Mouse (Mus musculus): ENCODE data around the gene Akap14.
"Not testable (repeated sequence)": the region's sequence is repeated elsewhere in the genome, so short reads cannot be mapped to it uniquely, and the experiment has no call there.

Gene Akap14

DNA sequence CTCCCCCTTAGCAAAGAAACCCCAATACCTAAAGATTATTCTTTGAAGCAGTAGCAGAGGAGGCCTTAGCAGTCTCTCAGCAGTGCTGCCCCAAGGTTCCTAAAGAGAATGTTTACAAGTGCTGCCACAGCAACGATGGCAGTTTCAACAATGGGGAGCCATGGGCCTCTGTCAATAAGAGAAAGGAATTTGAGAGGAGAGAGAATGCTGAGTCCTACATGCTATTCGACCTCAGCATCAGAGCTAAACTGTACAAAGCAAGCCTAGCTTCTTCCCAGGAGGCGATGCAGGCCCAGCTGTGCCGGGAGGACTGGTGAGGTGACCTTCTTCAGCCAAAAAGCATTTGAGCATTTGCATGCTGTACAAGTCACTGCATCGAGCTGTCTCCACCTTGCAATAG, at the start of gene Akap14:
Gene Akap14, minus strand, starts transcription at position 101 of the 400 bp plus-strand sequence.
- DNase-seq (ENCODE audit: low spot score in 2 of 2) = no peak

DNA sequence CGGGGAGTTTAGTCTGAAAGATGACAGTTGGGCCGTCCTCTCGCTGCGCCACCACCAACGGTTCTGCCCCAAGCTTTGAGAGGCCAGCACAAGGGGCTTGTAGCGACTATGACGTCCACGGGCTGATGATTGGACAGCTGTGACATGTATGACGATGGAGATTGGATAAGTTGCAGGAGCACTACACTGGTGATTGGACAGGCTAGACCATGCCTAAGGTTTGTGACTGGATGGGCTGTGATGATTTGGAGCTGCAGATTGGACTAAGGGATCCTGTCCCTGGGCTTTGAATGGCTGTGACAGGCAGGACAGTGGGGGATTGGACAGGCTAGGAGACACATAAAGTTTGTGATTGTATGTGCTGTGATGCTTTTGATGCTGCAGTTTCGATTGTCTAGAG, 42.3 kb upstream of the Akap14 start, which contains the start of gene Gm9:
Gene Gm9, minus strand, starts transcription at position 101 of the 400 bp plus-strand sequence.
- DNase-seq (ENCODE audit: low spot score in 2 of 2) = no peak

DNA sequence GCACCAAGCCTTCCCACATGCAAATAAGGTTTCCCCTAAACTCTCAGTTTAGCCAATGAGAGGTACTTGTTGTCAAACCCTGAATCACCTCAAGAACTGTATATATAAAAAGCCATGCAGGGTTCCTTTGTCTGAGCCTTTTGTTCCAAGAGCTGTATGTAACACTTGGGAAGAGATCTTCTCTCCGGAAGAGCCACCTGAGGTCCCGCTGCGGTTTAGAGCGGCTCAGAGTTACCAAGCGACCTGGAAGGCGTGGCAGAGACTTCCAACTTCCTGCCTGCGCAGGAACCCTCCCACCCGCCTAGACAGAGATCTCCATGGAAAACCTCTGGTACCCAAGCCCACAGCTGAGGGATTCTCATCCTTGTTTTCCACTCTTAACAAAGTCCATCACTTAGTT, 30.0 kb upstream of the Akap14 start:
- DNase-seq (ENCODE audit: low spot score in 2 of 2) = no peak

DNA sequence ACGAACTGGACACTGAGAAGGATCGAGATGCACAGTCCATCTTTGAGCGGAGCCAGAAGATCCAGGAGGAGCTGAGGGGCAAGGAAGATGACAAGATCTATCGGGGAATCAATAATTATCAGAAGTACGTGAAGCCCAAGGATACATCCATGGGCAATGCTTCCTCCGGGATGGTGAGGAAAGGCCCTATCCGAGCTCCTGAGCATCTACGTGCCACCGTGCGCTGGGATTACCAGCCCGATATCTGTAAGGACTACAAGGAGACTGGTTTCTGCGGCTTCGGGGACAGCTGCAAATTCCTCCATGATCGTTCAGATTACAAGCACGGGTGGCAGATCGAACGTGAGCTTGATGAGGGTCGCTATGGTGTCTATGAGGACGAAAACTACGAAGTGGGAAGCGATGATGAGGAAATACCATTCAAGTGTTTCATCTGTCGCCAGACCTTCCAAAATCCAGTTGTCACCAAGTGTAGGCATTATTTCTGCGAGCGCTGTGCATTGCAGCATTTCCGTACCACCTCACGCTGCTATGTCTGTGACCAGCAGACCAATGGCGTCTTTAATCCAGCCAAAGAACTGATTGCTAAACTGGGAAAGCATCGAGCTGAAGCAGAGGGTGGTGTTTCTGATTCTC, 23.2 kb upstream of the Akap14 start:
- DNase-seq (ENCODE audit: low spot score in 2 of 2) = no peak

DNA sequence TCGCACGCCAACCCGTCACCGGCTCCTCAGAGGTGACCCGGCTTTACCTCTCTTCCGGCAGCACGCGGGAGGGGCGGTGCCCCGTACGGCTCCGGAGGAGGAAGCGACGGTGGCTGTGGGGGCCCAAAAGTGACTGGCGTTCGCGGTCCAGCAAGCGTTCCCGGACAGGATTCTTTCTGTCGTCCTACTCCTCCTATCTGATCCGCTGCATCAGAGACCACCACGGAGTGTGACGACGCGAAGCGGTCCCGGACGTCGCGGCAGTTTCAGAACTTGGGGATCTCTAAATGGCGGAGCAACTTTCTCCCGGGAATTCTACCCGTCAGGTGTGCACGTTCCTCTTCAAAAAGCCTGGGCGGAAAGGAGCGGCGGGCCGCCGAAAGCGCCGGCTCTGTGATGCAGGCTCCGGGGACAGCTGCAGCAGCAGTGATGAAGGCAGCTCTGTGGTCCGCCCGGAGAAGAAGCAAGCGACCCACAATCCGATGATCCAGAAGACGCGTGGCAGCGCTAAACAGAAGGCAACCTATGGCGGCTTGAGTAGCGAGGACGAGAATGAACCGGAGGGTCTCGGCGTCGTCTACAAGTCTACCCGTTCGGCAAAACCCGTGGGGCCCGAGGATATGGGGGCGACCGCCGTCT, 22.6 kb upstream of the Akap14 start, which contains the start of the genes Ndufa1 and Rnf113a1:
Gene Ndufa1, minus strand, starts transcription at position 59 of the 639 bp plus-strand sequence.
Gene Rnf113a1, plus strand, starts transcription at position 141 of the 639 bp plus-strand sequence.
- DNase-seq (ENCODE audit: low spot score in 2 of 2) = peak; percentile 68 to 77

DNA sequence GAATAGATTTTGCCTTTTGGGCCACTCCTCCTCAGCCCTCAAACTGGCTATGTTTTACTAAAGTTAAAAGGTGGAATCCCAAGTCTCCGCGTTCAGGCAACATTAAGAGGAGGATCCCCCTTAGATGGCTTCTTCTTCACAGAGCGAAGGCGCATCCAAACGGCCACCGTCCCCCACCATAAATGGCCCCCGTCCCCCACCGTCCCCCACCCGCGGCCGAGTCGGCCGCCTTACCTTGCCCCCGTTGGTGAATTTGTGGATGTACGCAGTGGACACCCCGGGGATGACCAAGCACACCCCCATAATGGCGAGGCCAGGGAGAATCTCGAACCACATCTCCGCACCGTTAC, 22.1 kb upstream of the Akap14 start:
- DNase-seq (ENCODE audit: low spot score in 2 of 2) = no peak

DNA sequence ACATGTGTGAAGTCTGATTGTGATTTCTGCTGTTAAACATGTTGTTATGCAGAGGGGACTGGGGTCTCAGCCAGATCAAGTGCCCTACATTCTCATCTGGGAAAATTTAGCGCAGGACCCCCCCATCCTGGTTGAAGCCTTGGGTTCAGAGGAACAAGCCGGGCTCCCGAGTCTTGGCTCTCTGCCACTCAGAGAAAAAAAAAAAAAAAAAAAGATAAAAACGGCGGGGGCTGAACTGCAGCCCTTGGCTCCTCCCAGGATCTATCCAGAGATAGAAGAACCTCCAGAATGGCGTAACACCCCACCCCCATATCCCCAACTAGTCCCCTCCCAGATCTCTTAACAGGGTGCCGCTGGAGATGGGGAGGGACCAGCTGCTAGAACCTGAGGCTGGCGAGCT, 15.8 kb upstream of the Akap14 start:
- DNase-seq (ENCODE audit: low spot score in 2 of 2) = not testable (repeated sequence)

DNA sequence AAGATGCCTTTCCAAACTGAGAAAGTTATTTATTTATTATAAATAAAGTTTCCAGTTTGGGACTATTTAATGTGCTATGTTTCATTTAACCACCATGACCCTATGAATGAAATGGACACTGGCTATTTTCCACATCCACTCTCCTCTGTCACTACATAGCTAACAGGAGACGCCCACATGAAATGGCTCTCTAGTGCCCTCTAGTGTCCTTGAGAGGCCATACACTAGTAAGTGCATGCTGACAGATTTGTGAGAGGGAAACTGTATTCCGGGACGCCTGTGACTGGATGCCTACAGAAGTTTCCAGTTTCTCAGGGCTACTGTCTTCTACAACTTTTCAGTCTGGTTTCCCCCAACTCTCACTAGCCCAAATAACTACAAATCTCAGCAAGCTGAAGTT, 1.6 kb downstream of the Akap14 start:
- DNase-seq (ENCODE audit: low spot score in 2 of 2) = peak; percentile 26 to 39

DNA sequence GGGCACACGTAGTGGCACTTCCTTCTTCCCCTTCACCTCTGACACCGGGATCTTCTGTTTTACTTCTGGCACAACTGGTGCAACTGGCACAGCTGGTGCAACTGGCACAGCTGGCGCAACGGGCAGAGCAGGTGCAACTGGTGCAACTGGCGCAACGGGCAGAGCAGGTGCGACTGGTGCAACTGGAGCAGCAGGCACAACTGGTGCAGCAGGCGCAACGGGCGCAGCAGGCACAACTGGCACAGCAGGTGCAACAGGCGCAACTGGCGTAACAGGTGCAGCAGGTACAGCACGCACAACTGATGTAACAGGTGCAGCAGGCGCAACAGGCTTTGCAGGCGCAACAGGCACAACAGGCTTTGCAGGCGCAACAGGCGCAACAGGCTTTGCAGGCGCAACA, 5.5 kb downstream of the Akap14 start:
- DNase-seq (ENCODE audit: low spot score in 2 of 2) = no peak

DNA sequence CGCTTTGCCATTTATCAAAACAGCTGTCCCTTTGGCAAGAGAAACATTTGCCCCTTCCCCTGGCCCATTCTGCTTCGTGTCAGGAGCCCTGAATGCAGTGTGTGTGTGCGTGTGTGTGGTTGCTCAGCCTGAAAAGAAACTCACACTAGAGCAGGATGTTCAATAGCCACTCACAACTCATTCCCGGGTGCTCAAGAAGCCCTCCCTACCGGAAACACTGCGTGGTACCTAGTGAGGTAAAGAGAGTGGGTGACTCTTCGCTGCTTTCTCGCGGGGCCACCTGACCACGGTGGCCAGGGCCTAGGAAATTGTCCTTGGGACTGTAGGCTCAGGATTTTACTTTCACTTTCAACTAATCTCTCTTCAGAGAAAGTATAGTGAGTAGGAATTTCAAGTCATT, 7.5 kb downstream of the Akap14 start:
- no peak for DNase-seq (ENCODE audit: low spot score in 2 of 2)

DNA sequence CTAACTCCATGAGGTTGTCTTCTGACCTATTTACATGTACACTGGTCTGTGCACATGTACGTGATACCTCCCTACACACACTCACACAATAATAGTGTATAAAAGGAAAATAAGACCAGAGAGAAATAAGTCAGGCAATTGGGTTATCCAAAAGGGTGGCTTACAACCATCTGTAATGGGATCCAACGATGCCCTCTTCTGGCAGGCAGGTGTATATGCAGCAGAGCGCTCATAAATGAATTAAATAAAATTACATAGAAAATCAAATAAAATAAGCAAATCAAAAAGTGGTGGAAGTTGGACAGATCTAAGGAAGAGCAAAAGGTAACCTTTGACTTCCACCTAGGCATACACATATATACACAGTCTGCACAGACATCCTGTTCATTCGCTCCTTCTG, 10.8 kb downstream of the Akap14 start:
- DNase-seq (ENCODE audit: low spot score in 2 of 2) = peak in 1 of 2 experiments; percentile 4

DNA sequence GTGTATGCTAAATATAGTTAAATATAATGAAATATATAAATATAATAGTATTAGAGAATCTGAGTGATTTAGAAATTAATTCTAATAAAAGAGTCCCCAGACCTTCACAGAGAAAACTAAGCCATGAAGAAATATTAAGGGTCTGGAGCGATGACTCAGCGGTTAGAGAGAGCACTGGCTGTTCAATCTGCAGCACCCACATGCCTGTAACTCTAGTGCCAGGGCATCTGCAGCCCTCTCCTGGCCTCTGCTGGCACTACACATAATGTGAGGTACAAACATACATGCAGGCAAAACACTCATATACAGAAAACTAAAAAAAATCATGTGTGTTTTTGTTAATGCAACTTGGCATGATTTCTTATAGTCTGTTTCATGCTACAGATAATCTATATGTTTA, 23.7 kb downstream of the Akap14 start:
- peak in 1 of 2 experiments; percentile 21 for DNase-seq (ENCODE audit: low spot score in 2 of 2)

DNA sequence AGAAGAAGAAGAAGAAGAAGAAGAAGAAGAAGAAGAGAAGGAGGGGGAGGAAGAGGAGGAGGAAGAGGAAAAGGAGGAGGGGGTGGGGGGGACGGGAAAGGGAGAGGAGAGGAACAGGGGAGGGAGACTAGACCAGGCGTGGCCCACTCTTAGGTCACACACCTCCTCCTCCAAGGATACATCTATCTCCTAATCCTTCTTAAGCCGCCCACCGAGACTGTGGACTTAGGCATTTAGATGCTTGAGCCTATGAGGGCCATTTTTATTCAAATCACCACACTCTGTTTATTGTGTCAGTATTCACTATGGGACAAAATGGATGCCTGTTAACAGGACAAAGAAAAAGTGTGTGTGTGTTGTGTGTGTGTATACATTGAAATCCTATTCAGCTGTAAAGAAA, 24.1 kb downstream of the Akap14 start:
- DNase-seq (ENCODE audit: low spot score in 2 of 2) = not testable (repeated sequence)

DNA sequence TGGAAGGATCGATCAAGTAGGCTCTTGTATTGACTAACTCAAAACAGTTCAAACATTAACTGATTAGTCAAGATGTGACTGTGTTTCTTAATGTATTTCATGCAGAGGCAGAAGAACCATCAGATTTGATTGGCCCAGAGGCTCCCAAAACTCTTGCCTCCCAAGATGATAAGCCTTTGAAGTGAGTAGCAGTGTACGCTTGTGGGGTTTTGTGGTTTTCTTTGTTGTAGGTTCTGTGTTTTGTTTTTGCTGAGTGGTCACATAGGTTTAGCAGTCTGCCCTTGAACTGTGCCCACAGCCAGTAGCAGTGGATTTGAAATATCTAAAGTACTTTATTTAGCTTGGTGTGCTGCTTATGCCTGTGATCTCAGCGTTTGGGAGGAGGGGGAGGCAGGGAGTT, 26.9 kb downstream of the Akap14 start:
- no peak for DNase-seq (ENCODE audit: low spot score in 2 of 2)

DNA sequence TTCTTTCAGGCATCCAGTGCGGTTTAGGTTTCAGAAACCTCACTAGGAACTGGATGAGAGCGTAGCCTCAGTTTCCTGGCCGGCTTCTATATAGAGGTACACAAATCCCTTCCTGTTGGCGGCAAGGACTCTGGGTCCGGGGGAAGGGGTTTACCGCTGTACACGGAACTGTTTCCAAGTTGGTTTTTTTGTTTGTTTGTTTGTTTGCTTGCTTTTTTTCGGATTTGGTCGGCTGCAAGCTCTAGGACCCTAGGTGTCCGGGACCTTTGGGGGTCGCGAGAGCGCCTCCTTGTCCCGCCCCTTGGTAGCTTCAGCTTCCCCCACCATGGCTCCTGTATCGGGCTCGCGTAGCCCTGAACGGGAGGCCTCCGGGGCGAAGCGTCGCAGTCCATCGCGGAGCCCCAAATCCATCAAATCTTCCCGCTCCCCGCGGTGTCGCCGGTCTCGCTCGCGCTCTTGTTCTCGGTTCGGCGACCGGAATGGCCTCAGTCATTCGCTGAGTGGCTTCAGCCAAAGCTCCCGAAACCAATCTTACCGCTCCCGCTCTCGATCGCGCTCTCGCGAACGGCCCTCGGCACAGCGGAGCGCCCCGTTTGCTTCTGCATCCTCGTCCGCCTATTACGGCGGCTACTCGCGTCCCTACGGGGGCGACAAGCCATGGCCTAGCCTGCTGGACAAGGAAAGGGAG, 41.8 kb downstream of the Akap14 start, which contains the start of gene Nkap:
Gene Nkap, plus strand, starts transcription at position 125 of the 688 bp plus-strand sequence.
- peak; percentile 61 to 72 for DNase-seq (ENCODE audit: low spot score in 2 of 2)

DNA sequence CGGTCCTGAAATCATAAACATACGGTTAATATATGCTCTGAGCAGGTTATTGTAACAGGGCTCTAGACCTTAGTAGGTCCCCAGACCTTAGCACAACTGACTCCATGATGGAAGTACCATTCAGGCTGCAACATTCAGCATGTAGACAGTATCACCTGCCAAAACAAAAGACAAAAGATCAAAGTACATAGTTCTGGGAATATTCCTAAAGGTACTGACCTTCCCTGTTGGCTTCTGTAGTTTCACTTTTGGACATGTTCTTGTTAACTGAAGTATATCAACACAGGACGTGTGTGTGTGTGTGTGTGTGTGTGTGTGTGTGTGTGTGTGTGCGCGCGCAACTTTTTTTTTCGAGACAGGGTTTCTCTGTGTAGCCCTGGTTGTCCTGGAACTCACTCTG, 43.1 kb downstream of the Akap14 start:
- DNase-seq (ENCODE audit: low spot score in 2 of 2) = no peak

DNA sequence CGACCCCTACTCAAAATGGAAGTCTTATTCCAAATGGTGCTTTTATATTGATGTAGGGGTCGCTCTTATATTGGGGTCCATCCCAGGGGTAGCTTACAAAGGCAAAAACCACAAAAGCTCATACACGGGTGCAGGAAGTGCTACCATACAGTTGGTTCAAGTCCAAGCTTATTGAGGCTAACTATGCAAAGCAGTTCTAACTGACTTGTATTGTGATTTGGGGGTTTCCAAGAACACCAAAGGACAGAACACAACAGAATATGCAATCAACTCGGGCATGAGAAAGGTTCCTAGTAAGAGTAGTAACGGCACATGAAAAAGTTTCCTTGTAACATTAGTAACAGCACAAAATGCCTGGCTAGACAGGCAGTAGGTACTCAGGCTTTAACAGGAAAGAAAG, 48.4 kb downstream of the Akap14 start:
- DNase-seq (ENCODE audit: low spot score in 2 of 2) = no peak

DNA sequence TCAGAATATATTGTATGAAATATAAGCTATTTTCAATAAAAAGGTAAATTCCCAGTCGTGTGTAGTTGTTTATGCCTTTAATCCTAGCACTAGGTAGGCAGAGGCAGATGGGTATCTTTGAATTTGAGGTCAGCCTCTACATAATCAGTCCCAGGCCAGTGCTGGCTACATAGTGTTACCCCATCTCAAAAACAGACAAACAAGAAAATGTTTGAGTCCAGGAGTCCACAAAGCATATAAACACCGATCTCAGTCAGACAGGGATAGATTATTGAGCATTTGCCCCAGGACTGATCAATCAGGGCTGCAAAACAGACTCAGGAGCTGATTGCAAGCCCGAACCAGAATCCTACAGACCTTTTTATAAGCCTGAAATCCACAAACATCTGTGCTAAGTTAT, 49.1 kb downstream of the Akap14 start:
- DNase-seq (ENCODE audit: low spot score in 2 of 2) = no peak

DNA sequence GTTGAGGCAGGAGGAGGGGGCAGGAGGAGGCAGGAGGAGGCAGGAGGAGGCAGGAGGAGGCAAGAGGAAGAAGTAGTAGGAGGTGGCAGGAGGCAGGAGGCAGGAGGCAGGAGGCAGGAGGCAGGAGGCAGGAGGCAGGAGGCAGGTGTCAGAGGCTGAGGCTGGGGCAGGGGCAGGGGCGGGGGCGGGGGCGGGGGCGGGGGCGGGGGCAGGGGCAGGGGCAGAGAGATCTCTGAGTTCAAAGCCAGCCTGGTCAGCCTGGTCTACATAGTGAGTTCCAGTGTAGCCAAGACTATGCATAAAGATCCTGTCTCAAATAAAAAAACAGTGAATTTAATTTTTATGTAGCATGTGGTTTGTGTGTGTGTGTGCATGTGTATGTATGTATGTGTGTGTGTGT, 51.6 kb downstream of the Akap14 start:
- no peak for DNase-seq (ENCODE audit: low spot score in 2 of 2)

DNA sequence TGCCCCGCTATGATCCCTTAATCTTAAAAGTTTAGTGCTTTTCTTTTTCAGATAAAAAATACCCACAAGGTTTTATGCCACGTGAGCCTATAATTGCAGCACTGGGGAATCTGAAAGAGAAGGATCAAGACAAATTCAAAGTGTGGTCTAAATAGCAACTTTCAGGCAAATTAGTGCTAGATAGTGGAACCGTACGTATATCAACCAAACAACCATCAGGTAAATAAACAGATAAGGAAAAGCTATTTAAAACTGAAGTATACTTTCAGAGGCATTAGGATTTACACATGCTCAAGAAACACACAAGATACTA, 57.8 kb downstream of the Akap14 start:
- no peak for DNase-seq (ENCODE audit: low spot score in 2 of 2)

DNA sequence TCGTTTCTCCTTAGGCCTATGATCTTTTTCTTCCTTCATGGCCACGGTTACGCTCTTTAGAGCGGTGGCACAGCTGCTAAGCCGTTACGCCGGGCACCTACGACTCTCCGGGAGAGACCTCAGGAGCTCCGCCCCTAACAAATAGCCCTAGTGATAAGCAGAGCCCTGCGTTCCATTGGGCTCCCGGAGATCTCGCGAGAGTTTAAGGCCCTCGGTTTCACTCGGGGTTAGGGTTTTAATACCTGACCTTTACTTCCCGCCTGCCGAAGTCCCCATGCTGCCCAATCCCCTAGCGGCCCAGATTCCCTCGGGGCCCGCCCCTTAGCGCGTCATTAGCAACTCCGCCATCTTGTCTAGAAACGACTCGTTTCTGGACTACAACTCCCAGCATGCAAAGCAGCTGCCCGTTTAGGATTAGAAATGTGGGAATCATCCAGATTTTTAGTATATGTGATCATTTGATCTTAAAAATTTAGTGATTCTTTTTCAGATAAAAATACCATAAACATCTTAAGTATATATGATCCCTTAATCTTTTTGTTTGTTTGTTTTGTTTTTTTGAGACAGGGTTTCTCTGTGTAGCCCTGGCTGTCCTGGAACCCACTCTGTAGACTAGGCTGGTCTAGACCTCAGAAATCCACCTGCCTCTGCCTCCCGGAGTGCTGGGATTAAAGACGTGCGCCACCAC, 58.3 kb downstream of the Akap14 start, which contains the start of gene Upf3b:
Gene Upf3b, minus strand, starts transcription at position 130 of the 688 bp plus-strand sequence.
- DNase-seq (ENCODE audit: low spot score in 2 of 2) = peak; percentile 91 to 93

DNA sequence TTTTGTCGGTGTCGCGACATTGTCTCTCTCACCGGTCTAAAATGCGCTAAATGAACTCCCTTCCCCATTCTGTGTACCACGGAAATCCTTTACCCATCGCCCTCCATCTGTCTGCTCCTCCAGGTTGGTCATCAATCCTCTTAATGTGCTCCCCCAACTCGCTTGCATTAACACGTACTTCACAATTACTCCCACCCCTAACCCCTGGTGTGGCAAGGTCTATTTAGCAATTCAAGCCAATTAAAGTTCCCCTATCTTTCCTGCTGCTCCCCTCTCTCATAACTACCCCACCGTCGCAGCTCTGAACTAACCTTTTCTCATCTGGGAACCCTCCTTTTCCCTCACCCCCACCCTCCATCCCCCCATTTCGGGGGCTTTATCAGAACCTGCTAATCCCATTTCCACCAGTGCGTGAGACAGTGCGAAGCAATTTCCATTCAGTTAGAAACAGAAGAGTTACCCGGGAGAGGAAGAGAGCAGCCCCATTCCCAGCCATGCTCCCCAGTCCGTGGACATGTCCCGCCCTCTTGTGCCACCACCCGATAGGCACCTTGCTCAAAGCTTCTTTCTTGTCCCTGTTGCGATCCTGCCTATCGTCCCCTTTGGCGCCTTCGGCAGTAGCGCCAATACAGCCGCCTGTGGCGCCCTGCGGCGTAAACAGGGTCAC, 59.0 kb downstream of the Akap14 start:
- DNase-seq (ENCODE audit: low spot score in 2 of 2) = no peak
